Mouse (Mus musculus): ENCODE measurements at regions not wholly inside any gene's neighbourhood (a gene's known extent, or its start where the extent isn't known, plus 50 kb on each side); places are given as distances from the start of the nearest gene placed in this dataset.
A peak's percentile ranks its signal among the peaks of the same experiment; 100 is the strongest.
"Not testable (repeated sequence)": the region's sequence is repeated elsewhere in the genome, so short reads cannot be mapped to it uniquely, and the experiment has no call there.

GRCm38 (mm10) chr1:184669173-184669572 is 63.2 kb downstream of the Hlx start:
- not testable (repeated sequence) for H3K9ac ChIP-seq (ENCODE audit: low read length); H3K36me3 ChIP-seq (ENCODE audit: control insufficient read depth, insufficient read depth, low read length); H3K4me3 ChIP-seq (ENCODE audit: low read depth, low read length); H3K4me1 ChIP-seq (ENCODE audit: control insufficient read depth, insufficient read depth, low read length); DNase-seq (ENCODE audit: low spot score, missing footprints); ATAC-seq (ENCODE audit: low FRiP score); H3K27ac ChIP-seq (ENCODE audit: low read depth, low read length); H3K4me2 ChIP-seq; H3K9me3 ChIP-seq (ENCODE audit: control insufficient read depth, low read length); H3K27me3 ChIP-seq (ENCODE audit: control insufficient read depth, insufficient read depth, low read length)
- WGBS = 86% methylated on average over 5 of the region's 5 CpGs

GRCm38 (mm10) chr1:184668428-184668827 is 64.0 kb downstream of the Hlx start:
- WGBS = 67% methylated on average over 1 of the region's 1 CpGs
- Histone ChIP-seq H3K36me3 (ENCODE audit: control insufficient read depth, insufficient read depth, low read length) (no peaks in the 10 kb centered on the region), H3K9ac (ENCODE audit: low read length) (no peak overlapping the region), H3K4me3 (ENCODE audit: low read depth, low read length) (no peak overlapping the region), H3K9me3 (ENCODE audit: control insufficient read depth, low read length) (no peaks in the 10 kb centered on the region), H3K4me1 (ENCODE audit: control insufficient read depth, insufficient read depth, low read length) (no peaks in the 10 kb centered on the region), H3K27me3 (ENCODE audit: control insufficient read depth, insufficient read depth, low read length) (no peaks in the 10 kb centered on the region), H3K27ac (ENCODE audit: low read depth, low read length) (no peak overlapping the region), H3K4me2 (no peak overlapping the region)
- DNase-seq (ENCODE audit: low spot score, missing footprints) (no peak), ATAC-seq (ENCODE audit: low FRiP score) (no peak)

- Histone ChIP-seq H3K4me1 (ENCODE audit: control insufficient read depth, insufficient read depth, low read length) (no peaks in the 10 kb centered on the region), H3K9ac (ENCODE audit: low read length) (no peak overlapping the region), H3K27me3 (ENCODE audit: control insufficient read depth, insufficient read depth, low read length) (no peaks in the 10 kb centered on the region), H3K9me3 (ENCODE audit: control insufficient read depth, low read length) (no peaks in the 10 kb centered on the region), H3K36me3 (ENCODE audit: control insufficient read depth, insufficient read depth, low read length) (no peaks in the 10 kb centered on the region), H3K4me2 (no peak overlapping the region), H3K4me3 (ENCODE audit: low read depth, low read length) (no peak overlapping the region), H3K27ac (ENCODE audit: low read depth, low read length) (no peak overlapping the region)
- WGBS = 44% methylated on average over 2 of the region's 2 CpGs
- ATAC-seq (ENCODE audit: low FRiP score) = peak; percentile 57; the same call in 1 of the 2 replicates
- DNase-seq (ENCODE audit: low spot score, missing footprints) = no peak
These were observed 64.4 kb downstream of the Hlx start for GRCm38 (mm10) chr1:184668022-184668421.

GRCm38 (mm10) chr1:184665243-184665642 is 67.2 kb downstream of the Hlx start:
- no peak for ATAC-seq (ENCODE audit: low FRiP score)
- Histone ChIP-seq H3K36me3 (ENCODE audit: control insufficient read depth, insufficient read depth, low read length) (no peaks in the 10 kb centered on the region), H3K4me2 (no peak overlapping the region), H3K9me3 (ENCODE audit: control insufficient read depth, low read length) (no peaks in the 10 kb centered on the region), H3K4me3 (ENCODE audit: low read depth, low read length) (no peak overlapping the region), H3K27me3 (ENCODE audit: control insufficient read depth, insufficient read depth, low read length) (no peaks in the 10 kb centered on the region), H3K4me1 (ENCODE audit: control insufficient read depth, insufficient read depth, low read length) (no peaks in the 10 kb centered on the region), H3K9ac (ENCODE audit: low read length) (no peak overlapping the region), H3K27ac (ENCODE audit: low read depth, low read length) (no peak overlapping the region)
- DNase-seq (ENCODE audit: low spot score, missing footprints) = no peak
- WGBS = 78% methylated on average over 12 of the region's 12 CpGs

- Histone ChIP-seq H3K36me3 (ENCODE audit: control insufficient read depth, insufficient read depth, low read length) (no peaks in the 10 kb centered on the region), H3K4me1 (ENCODE audit: control insufficient read depth, insufficient read depth, low read length) (no peaks in the 10 kb centered on the region), H3K4me3 (ENCODE audit: low read depth, low read length) (no peak overlapping the region), H3K27ac (ENCODE audit: low read depth, low read length) (no peak overlapping the region), H3K9ac (ENCODE audit: low read length) (no peak overlapping the region), H3K27me3 (ENCODE audit: control insufficient read depth, insufficient read depth, low read length) (no peaks in the 10 kb centered on the region), H3K9me3 (ENCODE audit: control insufficient read depth, low read length) (no peaks in the 10 kb centered on the region), H3K4me2 (no peak overlapping the region)
- 80% methylated on average over 5 of the region's 5 CpGs for WGBS
- no peak for ATAC-seq (ENCODE audit: low FRiP score)
- DNase-seq (ENCODE audit: low spot score, missing footprints) = no peak
These were observed 68.4 kb downstream of the Hlx start for GRCm38 (mm10) chr1:184664098-184664375.

- no peaks in the 10 kb centered on the region for H3K4me1 ChIP-seq (ENCODE audit: control insufficient read depth, insufficient read depth, low read length)
- H3K4me3 ChIP-seq (ENCODE audit: low read depth, low read length) = no peak overlapping the region
- H3K9me3 ChIP-seq (ENCODE audit: control insufficient read depth, low read length) = no peaks in the 10 kb centered on the region
- H3K36me3 ChIP-seq (ENCODE audit: control insufficient read depth, insufficient read depth, low read length) = no peaks in the 10 kb centered on the region
- no peak for ATAC-seq (ENCODE audit: low FRiP score)
- no peaks in the 10 kb centered on the region for H3K27me3 ChIP-seq (ENCODE audit: control insufficient read depth, insufficient read depth, low read length)
- WGBS = 78% methylated on average over 14 of the region's 14 CpGs
- DNase-seq (ENCODE audit: low spot score, missing footprints) = no peak
- no peak overlapping the region for H3K27ac ChIP-seq (ENCODE audit: low read depth, low read length)
- H3K4me2 ChIP-seq = no peak overlapping the region
- no peak overlapping the region for H3K9ac ChIP-seq (ENCODE audit: low read length)
These were observed 68.9 kb downstream of the Hlx start for GRCm38 (mm10) chr1:184663300-184664097.

GRCm38 (mm10) chr1:184650541-184651105 is 81.8 kb downstream of the Hlx start:
- ATAC-seq (ENCODE audit: low FRiP score) = no peak
- Histone ChIP-seq H3K4me3 (ENCODE audit: low read depth, low read length) (no peak overlapping the region), H3K36me3 (ENCODE audit: control insufficient read depth, insufficient read depth, low read length) (no peaks in the 10 kb centered on the region), H3K9ac (ENCODE audit: low read length) (no peak overlapping the region), H3K27ac (ENCODE audit: low read depth, low read length) (no peak overlapping the region), H3K4me2 (no peak overlapping the region), H3K9me3 (ENCODE audit: control insufficient read depth, low read length) (peaks cover 5% of the 10 kb centered on the region; the same call in 1 of the 2 replicates), H3K4me1 (ENCODE audit: control insufficient read depth, insufficient read depth, low read length) (no peaks in the 10 kb centered on the region), H3K27me3 (ENCODE audit: control insufficient read depth, insufficient read depth, low read length) (no peaks in the 10 kb centered on the region)
- DNase-seq (ENCODE audit: low spot score, missing footprints) = no peak
- WGBS = 88% methylated on average over 4 of the region's 4 CpGs

GRCm38 (mm10) chr1:184647920-184648540 is 84.4 kb downstream of the Hlx start:
- Histone ChIP-seq H3K36me3 (ENCODE audit: control insufficient read depth, insufficient read depth, low read length) (no peaks in the 10 kb centered on the region), H3K9ac (ENCODE audit: low read length) (no peak overlapping the region), H3K27ac (ENCODE audit: low read depth, low read length) (no peak overlapping the region), H3K27me3 (ENCODE audit: control insufficient read depth, insufficient read depth, low read length) (no peaks in the 10 kb centered on the region), H3K4me3 (ENCODE audit: low read depth, low read length) (no peak overlapping the region), H3K4me2 (no peak overlapping the region), H3K9me3 (ENCODE audit: control insufficient read depth, low read length) (peaks cover 5% of the 10 kb centered on the region; the same call in 1 of the 2 replicates), H3K4me1 (ENCODE audit: control insufficient read depth, insufficient read depth, low read length) (no peaks in the 10 kb centered on the region)
- no peak for DNase-seq (ENCODE audit: low spot score, missing footprints)
- 95% methylated on average over 8 of the region's 8 CpGs for WGBS
- no peak for ATAC-seq (ENCODE audit: low FRiP score)

Measured in midbrain, embryonic 11.5 days (tissue).